Mouse (Mus musculus) stomach, postnatal 0 days (tissue): ENCODE results near the gene Olfr453.

Source experiments
- CTCF ChIP-seq: IDR thresholded peaks from 2 replicates; pipeline ENCODE4 v1.5.1; 2016; ENCODE audit warnings: antibody characterized with exemption, low read depth, mild to moderate bottlenecking, moderate library complexity
- EP300 ChIP-seq: optimal IDR thresholded peaks from 2 replicates; pipeline ENCODE3; 2016; ENCODE audit warnings: antibody characterized with exemption

DNA sequence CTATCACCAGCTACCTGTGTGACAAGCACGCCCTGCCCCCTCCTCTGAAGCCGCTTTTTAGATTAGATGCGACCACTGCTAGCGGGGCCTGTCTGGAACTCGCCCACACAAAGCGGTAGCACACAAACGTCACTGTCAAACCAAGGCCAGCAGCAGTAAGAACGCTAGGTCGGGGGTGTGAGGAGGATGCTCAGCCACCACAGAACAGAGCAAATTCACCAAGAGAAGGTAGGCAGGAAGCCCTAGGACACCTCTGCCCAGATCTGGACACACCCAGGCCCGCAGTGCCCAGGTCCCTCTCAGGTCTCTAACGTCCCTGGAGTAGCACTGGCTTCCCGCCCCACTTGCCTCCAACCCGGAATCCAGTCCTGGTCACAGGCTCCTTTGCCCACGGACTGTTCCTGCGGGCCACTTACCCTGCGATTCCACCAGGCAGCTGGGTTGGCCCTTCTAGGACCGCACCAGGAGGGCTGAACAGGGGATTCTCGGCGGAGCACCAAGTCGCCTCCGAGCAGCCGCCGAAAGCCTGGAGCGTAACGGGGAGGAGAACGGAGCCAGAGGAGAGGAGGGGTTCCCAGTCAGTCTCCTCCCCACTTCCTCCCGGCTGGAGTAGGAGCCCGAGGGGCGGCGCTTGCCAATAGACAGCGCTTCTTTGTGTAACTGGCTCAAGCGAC, 46.5 kb upstream of the Olfr453 start:
- TF ChIP-seq CTCF = no peak
- no peak for TF ChIP-seq EP300
